Mouse (Mus musculus) embryonic fibroblast, embryonic 13.5 days (primary cell): Measurements from ENCODE around the gene Ppp2r3c. TPM values are rescaled to one million over a fixed set of nuclear protein-coding genes. Genes with fewer than 3 reads are reported as not detected.
"Not testable (repeated sequence)": the region's sequence is repeated elsewhere in the genome, so short reads cannot be mapped to it uniquely, and the experiment has no call there.

Source experiments
- H3K27ac ChIP-seq: 2 replicates; pipeline ENCODE4 v1.5.1; 2012; ENCODE audit warnings: low read length, control low read depth, inconsistent platforms; ENCODE audit not compliant: insufficient read depth
- H3K4me1 ChIP-seq: 2 replicates; pipeline ENCODE4 v1.6.1; 2011; ENCODE audit warnings: low read length; ENCODE audit not compliant: control insufficient read depth, insufficient read depth
- H3K4me3 ChIP-seq: 2 replicates; pipeline ENCODE4 v1.5.1; 2011; ENCODE audit warnings: mild to moderate bottlenecking, control low read depth, low read length; ENCODE audit not compliant: insufficient read depth
- CTCF ChIP-seq: IDR thresholded peaks from 2 replicates; pipeline ENCODE4 v1.5.1; 2011; ENCODE audit warnings: mild to moderate bottlenecking, control low read depth, low read length, moderate library complexity, borderline replicate concordance; ENCODE audit not compliant: insufficient read depth
- POLR2A ChIP-seq: IDR thresholded peaks from 2 replicates; pipeline ENCODE4 v1.6.1; 2011; ENCODE audit warnings: low read depth, mild to moderate bottlenecking, control low read depth, low read length, moderate library complexity
- polyA plus RNA-seq: library from polyadenylated mRNA; stranded (reverse); fragments of >200 nt; gene quantifications from 2 replicates; pipeline ENCODE4 v1.2.4, GENCODE M21; 2011; ENCODE audit warnings: low read depth; ENCODE audit not compliant: missing spikeins, insufficient read length

Gene Ppp2r3c
- polyA plus RNA-seq, 1 experiment = 31.0 TPM

DNA sequence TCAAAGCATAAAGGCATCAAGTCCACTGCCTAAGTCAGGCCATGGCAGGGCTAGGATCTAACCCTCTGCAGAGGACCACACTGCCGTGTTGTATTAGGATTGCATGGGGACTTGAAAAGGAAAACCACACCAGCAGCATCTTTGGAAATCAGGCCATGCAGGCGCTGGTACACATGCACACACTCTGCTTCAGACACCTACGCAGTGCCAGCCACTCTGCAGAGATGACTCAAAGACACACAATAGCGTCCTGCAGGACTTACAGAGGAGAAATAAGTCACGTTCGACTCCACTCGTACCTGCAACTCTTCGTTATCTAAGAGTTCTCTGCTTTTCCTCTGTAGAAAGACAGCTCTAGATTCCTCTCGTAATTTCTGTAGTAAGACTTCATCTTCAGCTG is 4.7 kb downstream of the Ppp2r3c start:
- TF ChIP-seq POLR2A = no peak
- TF ChIP-seq CTCF = no peak
- no peak overlapping the region for H3K4me3 ChIP-seq
- H3K27ac ChIP-seq = no peak overlapping the region

DNA sequence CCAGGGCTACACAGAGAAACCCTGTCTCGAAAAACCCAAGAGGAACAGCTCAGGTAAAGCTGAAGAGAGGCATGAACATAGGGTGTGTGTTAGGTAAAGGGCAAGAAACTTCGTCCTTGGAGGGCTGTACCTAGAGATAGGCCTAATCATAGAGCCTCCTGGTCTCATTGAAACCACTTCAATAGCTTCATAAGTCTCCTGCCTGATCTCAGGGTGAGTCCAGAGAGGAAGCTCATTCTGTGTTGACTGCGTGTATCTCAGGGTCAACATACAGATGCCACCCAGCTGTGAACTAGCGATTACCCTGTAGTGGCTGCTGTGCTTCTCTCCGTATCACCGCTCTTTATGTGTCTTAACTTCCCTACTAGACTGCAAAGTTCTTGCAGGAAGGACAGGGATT is 25.2 kb downstream of the Ppp2r3c start:
- H3K27ac ChIP-seq, H3K4me1 ChIP-seq, H3K4me3 ChIP-seq: not testable (repeated sequence)

More for the DNA sequence above, 4.7 kb downstream of the Ppp2r3c start:
- H3K4me1 ChIP-seq = peaks cover 6% of the 10 kb centered on the region; the same call in 1 of the 2 replicates

DNA sequence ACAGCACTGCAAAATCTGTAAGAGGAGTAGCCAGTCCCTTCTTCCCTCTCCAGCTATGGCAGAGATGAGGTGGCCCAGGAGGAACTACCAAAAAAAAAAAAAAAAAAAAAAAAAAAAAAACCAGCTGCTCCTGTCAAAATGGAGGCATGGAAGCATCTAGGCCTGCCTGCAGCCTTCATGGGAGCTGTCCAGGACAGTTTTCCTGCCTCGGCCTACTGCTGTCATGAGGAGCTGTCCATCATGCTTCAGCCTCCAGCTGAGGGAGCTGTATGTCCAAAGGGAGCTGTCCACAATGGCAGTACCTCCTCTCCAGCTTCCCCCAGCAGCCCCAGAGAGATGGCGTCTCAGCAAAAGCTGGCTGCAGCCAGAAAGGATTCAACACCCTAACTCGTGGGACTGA is 30.6 kb downstream of the Ppp2r3c start:
- Histone ChIP-seq H3K4me3 (no peak overlapping the region), H3K4me1 (no peaks in the 10 kb centered on the region), H3K27ac (no peak overlapping the region)
- no peak for TF ChIP-seq POLR2A
- no peak for TF ChIP-seq CTCF

DNA sequence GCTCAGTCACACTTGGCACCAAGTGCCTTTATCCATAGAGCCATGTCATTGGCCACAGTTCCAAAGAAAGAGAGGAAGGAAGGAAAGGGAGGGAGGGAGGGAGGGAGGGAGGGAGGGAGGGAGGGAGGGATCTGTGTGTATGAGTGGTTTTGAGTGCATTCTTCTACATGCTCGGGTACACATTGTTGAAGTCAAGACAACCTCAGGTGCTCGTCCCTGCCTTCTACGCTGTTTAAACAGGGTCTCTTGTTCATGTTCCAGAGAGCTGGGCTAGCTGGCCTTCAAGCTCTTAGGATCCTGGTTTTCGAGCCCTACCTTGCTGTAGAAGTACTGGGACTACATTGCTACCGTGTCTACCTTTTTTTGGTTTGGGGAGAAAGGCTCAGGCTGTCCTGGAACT is 39.4 kb downstream of the Ppp2r3c start:
- H3K4me1 ChIP-seq, H3K27ac ChIP-seq, H3K4me3 ChIP-seq: not testable (repeated sequence)

DNA sequence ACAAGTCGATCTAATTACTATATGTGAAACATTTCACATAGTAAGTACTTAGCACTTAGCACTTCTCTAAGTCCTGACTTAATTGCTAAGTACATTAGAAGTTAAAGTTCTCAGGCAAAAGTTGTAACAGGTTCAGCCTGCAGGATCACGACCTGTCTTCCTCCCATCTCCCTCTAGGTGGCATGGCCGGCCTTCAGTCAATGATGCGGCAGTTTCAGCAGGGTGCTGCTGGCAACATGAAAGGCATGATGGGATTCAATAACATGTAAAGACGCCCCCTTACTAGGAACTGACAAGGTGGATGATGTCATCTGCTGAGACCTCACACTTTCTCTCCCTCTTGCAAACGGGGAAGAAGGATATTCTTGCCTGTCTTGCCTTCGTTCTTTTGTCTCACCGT is 40.8 kb downstream of the Ppp2r3c start:
- not testable (repeated sequence) for H3K4me1 ChIP-seq, H3K27ac ChIP-seq, H3K4me3 ChIP-seq

DNA sequence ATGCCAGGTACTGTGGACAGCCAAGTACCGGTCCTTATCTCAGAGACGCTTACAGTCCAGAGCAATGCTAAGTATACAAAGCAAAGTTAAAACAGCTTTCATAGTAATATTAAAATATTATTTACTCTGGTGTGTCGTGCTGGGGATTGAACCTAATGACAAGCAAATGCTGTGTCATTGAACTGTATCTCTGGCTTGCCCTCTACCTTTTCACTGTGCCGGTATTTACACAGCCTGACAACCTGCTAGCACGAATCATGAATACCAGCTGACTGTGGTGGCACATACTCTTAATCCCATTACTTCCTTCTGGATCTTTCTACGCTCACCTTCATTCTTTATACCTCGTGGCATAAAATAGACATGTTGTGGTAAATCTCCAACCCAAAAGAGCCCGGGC is 60.6 kb downstream of the Ppp2r3c start:
- H3K27ac ChIP-seq, H3K4me3 ChIP-seq: not testable (repeated sequence)

DNA sequence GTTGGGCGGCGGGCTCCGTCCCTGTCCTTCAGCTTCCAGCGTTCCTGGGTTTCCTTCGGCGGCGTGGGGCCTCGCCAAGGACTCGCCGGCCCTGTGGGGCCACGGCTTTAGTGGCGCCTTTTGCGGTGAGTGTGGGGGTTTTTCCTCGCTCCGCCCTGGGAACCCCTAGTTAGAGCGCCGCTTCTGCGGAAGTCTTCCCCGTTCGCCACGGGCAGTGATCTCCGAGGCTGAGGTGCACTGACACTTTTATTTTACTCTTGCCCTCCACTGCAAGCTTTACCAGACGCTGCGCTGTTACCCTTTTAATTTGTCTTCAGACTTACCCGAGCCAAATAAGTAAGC is 72.3 kb downstream of the Ppp2r3c start:
- H3K4me1 ChIP-seq = not testable (repeated sequence)

More for the DNA sequence above, 60.6 kb downstream of the Ppp2r3c start:
- not testable (repeated sequence) for H3K4me1 ChIP-seq

DNA sequence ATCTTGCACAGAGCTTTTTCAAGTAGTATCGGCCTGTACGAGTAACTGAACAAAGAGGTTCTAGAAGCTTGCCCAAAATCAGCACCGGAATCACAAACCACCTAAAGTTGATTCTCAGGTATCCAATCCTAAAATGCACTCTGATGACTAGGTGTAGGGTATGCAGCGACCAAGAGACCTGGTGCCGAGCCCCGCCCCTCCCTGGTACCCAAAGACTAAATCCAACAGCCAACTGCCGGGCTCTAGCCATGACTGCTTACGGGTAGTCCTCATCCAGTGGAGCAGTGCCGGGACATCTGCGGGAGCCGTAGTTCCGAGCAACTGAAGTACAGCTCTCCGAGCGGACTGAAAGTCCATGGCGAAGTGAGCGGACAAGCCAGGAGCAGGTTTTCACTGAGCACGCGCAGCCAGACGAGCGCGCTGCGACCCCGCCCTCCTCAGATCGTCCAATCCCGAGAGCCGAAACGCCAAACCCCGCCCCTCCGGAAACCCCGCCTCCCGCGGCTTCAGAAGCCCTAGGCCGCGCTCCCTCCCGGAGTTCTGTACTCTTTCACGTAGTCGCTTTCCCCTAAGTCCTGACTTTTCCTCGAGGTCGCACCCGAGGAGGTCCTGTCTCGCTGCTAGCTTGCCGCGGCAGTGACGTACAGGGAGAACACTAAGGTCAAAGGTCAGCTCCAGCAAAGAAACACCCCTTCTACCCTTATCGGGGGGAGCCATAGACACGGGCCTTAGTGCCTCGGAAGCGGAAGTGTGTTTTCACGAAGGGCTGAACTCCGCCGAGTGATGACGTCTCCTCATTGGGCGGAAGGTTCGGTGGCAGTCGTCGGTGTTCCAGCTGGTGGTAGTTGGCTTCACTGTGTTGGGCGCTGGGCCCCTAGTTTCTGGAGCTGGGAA is 72.9 kb downstream of the Ppp2r3c start, which contains the start of gene Srp54c:
Srp54c (plus strand) TSS at position 543 of the 894 bp plus-strand sequence.
- peak within 1 kb of the TSS; percentile 33 for H3K4me3 ChIP-seq
- H3K27ac ChIP-seq, H3K4me1 ChIP-seq: not testable (repeated sequence)

More for the DNA sequence above, 72.3 kb downstream of the Ppp2r3c start:
- peak overlapping the region; percentile 33 for H3K4me3 ChIP-seq
- H3K27ac ChIP-seq = not testable (repeated sequence)

Other genes with a start within 250 kb of the Ppp2r3c start
- gene 2700097O09Rik, start 222.9 kb downstream of the Ppp2r3c start, polyA plus RNA-seq = 10.5 and 12.3 TPM in 2 replicates
- gene Srp54a, start 222.7 kb downstream of the Ppp2r3c start, polyA plus RNA-seq = 201 and 204 TPM in 2 replicates
- 19.7 and 20.0 TPM in 2 replicates for gene Fam177a, start 178.5 kb downstream of the Ppp2r3c start, polyA plus RNA-seq
- 27.6 and 48.1 TPM in 2 replicates for gene Srp54b, start 147.9 kb downstream of the Ppp2r3c start, polyA plus RNA-seq
- gene 1700047I17Rik2, start 103.4 kb downstream of the Ppp2r3c start, polyA plus RNA-seq = 9.2 and 13.0 TPM in 2 replicates
- gene Srp54c, start 72.8 kb downstream of the Ppp2r3c start, polyA plus RNA-seq = 117 and 143 TPM in 2 replicates
- gene 1110008L16Rik, start 3.4 kb downstream of the Ppp2r3c start, polyA plus RNA-seq = 8.2 and 10.2 TPM in 2 replicates
- gene Psma6, start 81.2 kb upstream of the Ppp2r3c start, polyA plus RNA-seq = 184 and 197 TPM in 2 replicates
- gene Nfkbia, start 189.6 kb upstream of the Ppp2r3c start, polyA plus RNA-seq = 40.4 and 40.8 TPM in 2 replicates